In the genomic region with DNA sequence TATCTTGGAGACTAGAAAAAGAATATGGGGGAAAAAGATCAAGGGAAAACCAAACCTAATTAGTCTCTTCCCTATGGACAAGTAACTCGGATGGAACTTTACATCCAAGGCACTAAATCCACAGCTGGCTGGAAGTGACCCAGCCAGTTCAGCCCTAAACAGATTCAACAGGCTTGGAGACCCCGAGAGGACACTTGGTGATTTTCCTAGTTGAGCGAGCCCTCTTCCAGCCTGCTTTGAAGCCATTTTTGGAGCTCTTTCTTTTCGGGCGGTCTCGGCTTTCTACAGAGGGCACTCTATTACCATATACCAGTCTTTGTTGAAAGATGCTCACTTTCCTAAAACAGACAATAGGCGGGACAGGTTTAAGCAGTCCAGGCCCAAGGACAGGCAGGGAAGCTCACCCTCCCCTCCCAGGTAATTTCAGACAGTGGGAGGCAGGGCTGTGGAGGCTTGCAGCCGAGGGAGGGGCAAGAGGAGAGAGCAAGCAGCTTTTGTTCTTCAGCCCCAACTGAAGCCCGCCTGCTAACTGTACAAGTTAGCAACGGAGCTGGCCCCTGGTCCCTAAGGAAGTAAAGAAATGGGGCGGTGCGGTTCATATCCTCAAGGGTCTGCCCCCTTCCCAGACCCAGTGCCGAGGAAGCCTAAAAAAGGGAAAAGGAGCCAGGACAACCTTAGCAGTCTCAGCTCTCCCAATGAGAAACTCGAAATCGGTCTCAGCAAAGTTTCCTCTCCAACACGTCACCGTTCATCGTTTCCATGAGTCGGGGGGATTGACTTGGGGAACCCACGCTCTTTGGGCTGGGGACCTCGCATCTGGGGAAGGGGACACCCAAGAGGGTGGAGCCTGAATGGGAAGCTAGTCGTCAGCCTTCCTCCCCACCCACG, we compare ENCODE assay signal across 8 mouse cellular contexts. TPM values are rescaled to one million over a fixed set of nuclear protein-coding genes. Genes with fewer than 3 reads are reported as not detected.
DNase-seq lines count a peak whose midpoint lies in the region; ATAC-seq and TF ChIP-seq lines count a peak whose summit lies in the region.

No protein-coding gene starts in this region.

- H3K9me3 ChIP-seq in forebrain, embryonic 10.5 days: no peaks in the 10 kb centered on the region
- no peaks in the 10 kb centered on the region for H3K9me3 ChIP-seq in limb, embryonic 14.5 days (ENCODE audit: control insufficient read depth, low read length)
- H3K9me3 ChIP-seq in midbrain, embryonic 15.5 days: no peaks in the 10 kb centered on the region

- peaks cover 76% of the 10 kb centered on the region for H3K4me1 ChIP-seq in forebrain, embryonic 10.5 days
- H3K4me1 ChIP-seq in limb, embryonic 14.5 days (ENCODE audit: control insufficient read depth, insufficient read depth, low read length): 0 out of 2 replicates have a peak, but pooled peaks cover 3% of the 10 kb centered on the region
- peaks cover 61% of the 10 kb centered on the region for H3K4me1 ChIP-seq in midbrain, embryonic 15.5 days

- H3K27me3 ChIP-seq in forebrain, embryonic 10.5 days (ENCODE audit: poor library complexity, severe bottlenecking): no peaks in the 10 kb centered on the region
- H3K27me3 ChIP-seq in limb, embryonic 14.5 days (ENCODE audit: control insufficient read depth, insufficient read depth, low read length): no peaks in the 10 kb centered on the region
- H3K27me3 ChIP-seq in midbrain, embryonic 15.5 days (replicated peaks): peaks cover 17% of the 10 kb centered on the region

- peak overlapping the region; percentile 78 for H3K4me3 ChIP-seq in forebrain, embryonic 10.5 days
- H3K4me3 ChIP-seq in limb, embryonic 14.5 days (replicated peaks; ENCODE audit: low read length): peak overlapping the region; percentile 69
- peak overlapping the region; percentile 51 for H3K4me3 ChIP-seq in midbrain, embryonic 15.5 days

- DNase-seq in urinary bladder, adult 2 months (ENCODE audit: low spot score): peak; percentile 60
- no peak for DNase-seq in urinary bladder, adult 18-20 months (ENCODE audit: low spot score in 2 of 2)
- peak; percentile 61 for DNase-seq in forebrain, embryonic 10.5 days (ENCODE audit: extremely low spot score, low spot score)
- DNase-seq in heart, postnatal 4 days: peak; percentile 69
- peak; percentile 63 for DNase-seq in limb, embryonic 14.5 days (ENCODE audit: low spot score)
- peak; percentile 49 to 61 for DNase-seq in thymus, adult 18-20 months

- peak overlapping the region; percentile 85 for H3K9ac ChIP-seq in limb, embryonic 14.5 days (ENCODE audit: low read depth, low read length, severe bottlenecking)
- H3K9ac ChIP-seq in midbrain, embryonic 15.5 days: peak overlapping the region; percentile 7; the same call in 1 of the 2 replicates

- peak overlapping the region; percentile 98 for H3K27ac ChIP-seq in forebrain, embryonic 10.5 days
- peak overlapping the region; percentile 95 for H3K27ac ChIP-seq in limb, embryonic 14.5 days (replicated peaks; ENCODE audit: low read depth, low read length)
- peak overlapping the region; percentile 73 for H3K27ac ChIP-seq in midbrain, embryonic 15.5 days

- under 1% methylated on average over 23 of the region's 23 CpGs for WGBS in forebrain, embryonic 10.5 days
- WGBS in limb, embryonic 14.5 days: 0% methylated on average over 22 of the region's 23 CpGs
- WGBS in midbrain, embryonic 15.5 days: 0% methylated on average over 23 of the region's 23 CpGs

- ATAC-seq in limb, embryonic 14.5 days (ENCODE audit: low FRiP score, low read depth): peak; percentile 36; the same call in 1 of the 2 replicates
- no peak; the same call in 1 of the 2 replicates for ATAC-seq in midbrain, embryonic 15.5 days (replicated peaks)
- ATAC-seq in frontal cortex, adult (ENCODE audit: low TSS enrichment): no peak

- TF ChIP-seq POLR2A in limb, embryonic 14.5 days (IDR thresholded peaks at IDR 0.05; ENCODE audit: borderline replicate concordance, extremely low read depth, insufficient read depth, insufficient read length): no peak; the same call in 1 of the 2 replicates

- H3K36me3 ChIP-seq in forebrain, embryonic 10.5 days (replicated peaks): peaks cover 27% of the 10 kb centered on the region
- peaks cover 26% of the 10 kb centered on the region for H3K36me3 ChIP-seq in limb, embryonic 14.5 days (ENCODE audit: control insufficient read depth, insufficient read depth, low read length)
- no peaks in the 10 kb centered on the region for H3K36me3 ChIP-seq in midbrain, embryonic 15.5 days (replicated peaks)

- peak overlapping the region; percentile 76 for H3K4me2 ChIP-seq in limb, embryonic 14.5 days (replicated peaks; ENCODE audit: low read depth, low read length, severe bottlenecking)
- peak overlapping the region; percentile 90 for H3K4me2 ChIP-seq in midbrain, embryonic 15.5 days

RNA-seq across cellular contexts. Expression of a gene that starts 4.6 kb away (rescaled TPM):
- polyA plus RNA-seq in urinary bladder, adult 2 months (2012; rRNA removed): 77.2 and 79.5 TPM in 2 replicates
- 80.2 and 89.6 TPM in 2 replicates for polyA plus RNA-seq in forebrain, embryonic 10.5 days (2016; fragmentation: Nextera tagmentation; extraction: Ambion mirVana)
- total RNA-seq in heart, postnatal 4 days (2021): 10 to 100 TPM; 13.7 to 15.5 TPM
- polyA plus RNA-seq in limb, embryonic 14.5 days (2012; rRNA removed): 64.8 and 76.2 TPM in 2 replicates
- 52.7 and 64.6 TPM in 2 replicates for polyA plus RNA-seq in limb, embryonic 14.5 days (2014; fragmentation: Nextera tagmentation; extraction: Ambion mirVana)
- 11.4 and 11.5 TPM in 2 replicates for polyA plus RNA-seq in midbrain, embryonic 15.5 days (2015; fragmentation: Nextera tagmentation; extraction: Ambion mirVana)

Comparison
In these comparisons a context has a peak if more than half of its experiments do, and no peak if none do; other contexts are left out.
1. DNase-seq: peak in urinary bladder, adult 2 months (single experiment), forebrain, embryonic 10.5 days (single experiment), heart, postnatal 4 days (single experiment), limb, embryonic 14.5 days (single experiment) and thymus, adult 18-20 months (2 of 2); none in urinary bladder, adult 18-20 months (0 of 2).
2. Peak in every context shown above with its lines, with median percentiles within 50 percentile points of each other: H3K27ac ChIP-seq and H3K4me3 ChIP-seq.